Mouse (Mus musculus): ENCODE results near the gene Shbg. TPM values are rescaled to one million over a fixed set of nuclear protein-coding genes. Genes with fewer than 3 reads are reported as not detected.

Gene Shbg
- polyA plus RNA-seq, 1 experiment, result 0.02 TPM

DNA sequence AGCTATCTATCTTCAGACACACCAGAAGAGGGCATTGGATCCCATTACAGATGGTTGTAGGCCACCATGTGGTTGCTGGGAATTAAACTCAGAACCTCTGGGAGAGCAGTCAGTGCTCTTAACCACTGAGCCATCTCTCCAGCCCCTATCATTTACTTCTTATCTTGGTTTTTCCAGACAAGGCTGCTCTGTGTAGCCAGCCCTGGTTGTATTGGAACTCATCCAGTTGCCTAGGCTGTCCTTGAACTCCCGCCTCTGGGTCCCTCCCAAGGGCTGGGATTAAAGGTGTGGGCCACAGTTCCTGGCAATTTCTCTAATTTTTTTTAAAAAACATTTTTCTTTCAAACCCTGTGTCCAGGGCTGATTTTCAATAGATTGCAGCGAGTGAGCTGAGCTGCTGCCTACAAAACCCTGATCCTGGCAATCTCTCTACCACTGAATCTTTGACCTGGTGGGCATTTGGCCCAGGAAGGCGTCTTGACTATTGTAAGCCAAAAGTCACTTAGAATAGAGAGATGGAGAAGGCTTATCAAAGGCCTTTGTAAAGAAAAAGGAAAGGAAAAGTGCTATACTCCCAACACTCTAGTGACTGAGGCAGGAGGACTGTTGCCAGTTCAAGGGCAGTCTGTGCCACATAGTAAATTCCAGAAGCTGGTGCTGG, 43.6 kb upstream of the Shbg start:
- peaks cover 71% of the 10 kb centered on the region for H3K36me3 ChIP-seq (ENCODE audit: control insufficient read depth)
- H3K9me3 ChIP-seq (ENCODE audit: control insufficient read depth, low read length), result no peaks in the 10 kb centered on the region
- no peaks in the 10 kb centered on the region for H3K27me3 ChIP-seq (ENCODE audit: control insufficient read depth)
- peak overlapping the region; percentile 87 for H3K4me3 ChIP-seq (replicated peaks)
- peaks cover 71% of the 10 kb centered on the region for H3K4me1 ChIP-seq (ENCODE audit: control insufficient read depth)
- TF ChIP-seq GATA1 (IDR thresholded peaks at IDR 0.05; ENCODE audit: low read length) (no peak), TAL1 (IDR thresholded peaks at IDR 0.05; ENCODE audit: low read length) (no peak)

DNA sequence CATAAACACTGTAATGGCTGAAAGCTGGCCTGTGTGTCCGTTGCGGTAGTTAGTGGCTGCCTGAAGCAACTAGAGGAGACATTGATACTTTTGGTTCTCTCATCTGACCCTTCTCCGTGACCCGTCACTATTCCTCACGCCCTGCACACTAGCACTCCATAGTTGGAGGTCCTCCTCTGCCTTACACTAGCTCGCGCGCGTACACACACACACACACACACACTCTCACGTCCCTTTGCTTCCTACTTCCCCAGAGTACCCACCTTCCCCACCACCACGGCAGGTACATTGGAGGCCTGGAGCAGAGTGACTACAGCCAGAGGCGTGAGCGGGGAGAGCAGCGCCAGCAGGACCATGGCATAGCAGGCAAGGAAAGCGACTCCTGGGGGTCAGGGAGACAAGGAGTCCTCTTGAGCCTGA, 39.8 kb upstream of the Shbg start:
- Histone ChIP-seq H3K4me1 (ENCODE audit: control insufficient read depth) (peaks cover 67% of the 10 kb centered on the region), H3K36me3 (ENCODE audit: control insufficient read depth) (peaks cover 71% of the 10 kb centered on the region), H3K4me3 (replicated peaks) (no peak overlapping the region), H3K9me3 (ENCODE audit: control insufficient read depth, low read length) (no peaks in the 10 kb centered on the region), H3K27me3 (ENCODE audit: control insufficient read depth) (no peaks in the 10 kb centered on the region)
- no peak for TF ChIP-seq TAL1 (IDR thresholded peaks at IDR 0.05; ENCODE audit: low read length)
- no peak for TF ChIP-seq GATA1 (IDR thresholded peaks at IDR 0.05; ENCODE audit: low read length)

DNA sequence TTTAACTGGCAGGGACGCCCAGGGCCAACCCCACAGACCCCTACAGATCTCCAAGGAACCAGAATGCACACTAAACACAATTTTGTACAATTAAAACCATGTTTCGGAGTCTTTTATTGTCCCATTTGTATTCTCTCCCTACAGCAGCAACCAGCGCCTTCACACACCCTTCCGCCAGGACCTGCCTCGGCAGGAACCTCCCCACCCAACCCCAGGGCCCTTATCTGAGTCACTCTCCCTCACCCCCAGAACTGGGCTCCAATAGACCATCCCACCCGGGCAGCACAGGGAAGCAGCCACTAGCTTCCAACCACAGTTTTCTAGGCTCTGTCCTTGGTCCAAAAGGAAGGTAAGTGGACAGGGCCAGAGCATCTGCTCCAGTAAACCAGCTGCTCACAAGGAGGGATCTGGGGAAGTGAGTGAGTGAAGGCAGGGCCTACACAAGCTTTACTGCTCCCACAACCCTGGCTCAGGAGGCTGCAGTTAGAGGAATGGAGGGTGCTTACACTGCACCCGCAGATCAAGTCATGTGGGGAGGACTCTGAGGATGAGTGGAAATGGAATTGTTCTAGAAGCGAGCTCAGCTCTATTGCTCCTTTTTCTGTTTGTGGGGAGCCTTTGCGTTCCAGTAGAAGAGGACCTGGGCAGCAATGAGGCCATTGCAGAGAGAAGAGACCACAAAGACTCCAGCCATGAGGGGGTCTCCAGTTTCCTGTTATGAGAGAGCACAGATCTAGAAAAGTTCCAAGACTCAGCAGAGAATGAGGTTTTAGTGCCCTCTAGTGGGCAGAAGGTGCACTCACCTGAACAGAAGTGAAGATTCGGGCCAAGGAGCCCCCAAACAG, 39.1 kb upstream of the Shbg start:
- Histone ChIP-seq H3K36me3 (ENCODE audit: control insufficient read depth) (peaks cover 77% of the 10 kb centered on the region), H3K4me1 (ENCODE audit: control insufficient read depth) (peaks cover 66% of the 10 kb centered on the region), H3K27me3 (ENCODE audit: control insufficient read depth) (no peaks in the 10 kb centered on the region), H3K4me3 (replicated peaks) (no peak overlapping the region), H3K9me3 (ENCODE audit: control insufficient read depth, low read length) (no peaks in the 10 kb centered on the region)
- TF ChIP-seq GATA1 (IDR thresholded peaks at IDR 0.05; ENCODE audit: low read length), result no peak
- no peak for TF ChIP-seq TAL1 (IDR thresholded peaks at IDR 0.05; ENCODE audit: low read length)

DNA sequence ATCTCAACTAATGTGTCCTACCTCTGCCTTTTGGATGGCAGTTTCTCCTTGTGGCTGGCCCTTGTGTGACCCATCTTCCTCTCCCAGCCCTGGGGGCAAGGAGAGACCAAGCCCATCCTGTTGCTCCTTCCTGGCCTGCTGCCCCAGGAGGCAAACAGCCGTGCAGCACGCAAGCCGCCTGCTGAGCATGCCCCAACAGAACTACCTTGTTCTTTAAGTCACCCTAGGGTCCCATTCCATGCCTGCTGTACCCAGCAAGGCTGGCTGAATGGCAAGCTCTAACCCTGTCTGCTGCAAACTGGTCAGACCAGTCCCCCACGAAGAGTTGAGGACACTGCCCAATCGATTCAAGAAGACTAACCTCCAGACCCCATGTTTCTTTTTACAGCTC, 38.4 kb upstream of the Shbg start:
- peaks cover 58% of the 10 kb centered on the region for H3K4me1 ChIP-seq (ENCODE audit: control insufficient read depth)
- peaks cover 85% of the 10 kb centered on the region for H3K36me3 ChIP-seq (ENCODE audit: control insufficient read depth)
- TF ChIP-seq TAL1 (IDR thresholded peaks at IDR 0.05; ENCODE audit: low read length) (no peak), GATA1 (IDR thresholded peaks at IDR 0.05; ENCODE audit: low read length) (no peak)

DNA sequence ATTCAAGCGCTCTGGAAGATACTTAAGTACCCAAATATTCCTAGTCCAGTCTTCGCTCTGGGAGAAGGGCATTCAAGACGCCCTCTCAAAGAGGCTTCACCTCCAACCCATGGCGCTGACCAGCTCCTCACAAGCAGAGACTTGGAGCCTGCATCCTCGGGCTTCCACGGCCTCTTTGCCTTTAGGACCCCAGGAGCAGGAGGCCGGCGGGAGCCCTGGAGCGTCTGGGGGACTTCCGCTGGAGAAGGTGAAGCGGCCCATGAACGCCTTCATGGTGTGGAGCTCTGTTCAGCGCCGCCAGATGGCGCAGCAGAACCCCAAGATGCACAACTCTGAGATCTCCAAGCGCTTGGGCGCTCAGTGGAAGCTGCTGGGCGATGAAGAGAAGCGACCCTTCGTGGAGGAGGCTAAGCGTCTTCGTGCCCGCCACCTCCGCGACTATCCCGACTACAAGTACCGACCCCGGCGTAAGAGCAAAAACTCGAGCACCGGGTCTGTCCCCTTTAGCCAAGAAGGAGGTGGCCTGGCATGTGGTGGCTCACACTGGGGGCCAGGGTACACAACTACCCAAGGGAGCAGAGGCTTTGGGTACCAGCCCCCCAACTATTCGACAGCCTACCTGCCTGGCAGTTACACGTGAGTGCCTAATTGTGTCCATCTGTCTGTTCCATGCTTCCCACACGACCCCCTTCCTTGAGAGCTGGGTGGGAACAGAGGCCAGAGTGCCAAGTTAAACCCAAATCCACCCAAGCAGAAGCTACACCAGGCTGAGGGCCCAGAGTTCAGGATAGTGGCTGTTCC, 37.8 kb upstream of the Shbg start, which contains the start of gene Sox15:
Gene Sox15, plus strand, starts transcription at position 51 of the 801 bp plus-strand sequence.
- peaks cover 53% of the 10 kb centered on the region for H3K4me1 ChIP-seq (ENCODE audit: control insufficient read depth)
- no peaks in the 10 kb centered on the region for H3K9me3 ChIP-seq (ENCODE audit: control insufficient read depth, low read length)
- TF ChIP-seq TAL1 (IDR thresholded peaks at IDR 0.05; ENCODE audit: low read length), result no peak
- TF ChIP-seq GATA1 (IDR thresholded peaks at IDR 0.05; ENCODE audit: low read length), result no peak
- peaks cover 91% of the 10 kb centered on the region for H3K36me3 ChIP-seq (ENCODE audit: control insufficient read depth)
- no peak within 1 kb of the TSS for H3K4me3 ChIP-seq (replicated peaks)
- H3K27me3 ChIP-seq (ENCODE audit: control insufficient read depth), result no peaks in the 10 kb centered on the region

More for the DNA sequence above, 38.4 kb upstream of the Shbg start:
- H3K9me3 ChIP-seq (ENCODE audit: control insufficient read depth, low read length), result no peaks in the 10 kb centered on the region
- no peak overlapping the region for H3K4me3 ChIP-seq (replicated peaks)
- H3K27me3 ChIP-seq (ENCODE audit: control insufficient read depth), result no peaks in the 10 kb centered on the region

DNA sequence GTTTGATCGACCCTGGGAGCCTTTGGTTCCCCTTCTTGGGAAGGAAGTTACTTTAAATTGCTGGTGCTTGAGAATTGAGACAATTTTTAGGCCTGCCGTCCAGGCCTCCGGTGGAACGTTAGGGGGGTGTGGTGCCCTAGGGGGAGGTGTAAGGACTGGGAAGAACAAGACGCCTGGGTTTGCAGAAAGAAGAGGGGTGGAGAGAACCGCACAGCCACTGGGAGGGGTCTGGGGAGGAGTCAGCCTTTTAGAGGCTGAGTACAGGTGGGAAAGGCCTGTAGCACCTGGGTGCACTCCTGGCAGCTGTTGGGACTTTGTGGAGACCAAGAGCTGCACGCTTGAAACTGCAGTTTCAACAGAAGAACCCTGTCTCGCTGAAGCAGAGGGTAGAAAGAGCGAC, 37.1 kb upstream of the Shbg start:
- no peak for TF ChIP-seq GATA1 (IDR thresholded peaks at IDR 0.05; ENCODE audit: low read length)
- TF ChIP-seq TAL1 (IDR thresholded peaks at IDR 0.05; ENCODE audit: low read length), result no peak
- no peaks in the 10 kb centered on the region for H3K9me3 ChIP-seq (ENCODE audit: control insufficient read depth, low read length)
- H3K4me1 ChIP-seq (ENCODE audit: control insufficient read depth), result peaks cover 47% of the 10 kb centered on the region
- H3K4me3 ChIP-seq (replicated peaks), result no peak overlapping the region
- H3K36me3 ChIP-seq (ENCODE audit: control insufficient read depth), result peaks cover 91% of the 10 kb centered on the region
- no peaks in the 10 kb centered on the region for H3K27me3 ChIP-seq (ENCODE audit: control insufficient read depth)

DNA sequence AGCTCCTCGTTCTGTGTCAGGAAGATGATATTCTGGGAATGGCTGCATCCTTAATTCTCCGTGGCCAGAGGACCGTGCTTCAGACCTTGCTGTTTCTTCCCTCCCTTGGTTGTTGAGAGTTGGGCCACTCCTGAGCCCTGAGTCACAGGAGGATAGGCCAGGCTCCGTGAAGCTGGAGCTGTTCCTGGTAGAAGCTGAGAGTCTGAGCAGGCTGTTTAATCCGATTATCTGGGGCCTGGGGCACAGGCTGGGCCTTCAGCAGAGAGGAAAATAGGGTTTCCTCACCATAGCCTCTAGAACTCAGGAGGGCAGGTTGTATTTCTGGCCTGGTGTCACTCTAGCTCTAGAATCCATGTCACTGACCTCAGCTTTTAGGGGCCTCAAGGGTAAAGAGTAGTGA, 35.7 kb upstream of the Shbg start:
- TF ChIP-seq GATA1 (IDR thresholded peaks at IDR 0.05; ENCODE audit: low read length) (no peak), TAL1 (IDR thresholded peaks at IDR 0.05; ENCODE audit: low read length) (no peak)
- no peaks in the 10 kb centered on the region for H3K27me3 ChIP-seq (ENCODE audit: control insufficient read depth)
- no peaks in the 10 kb centered on the region for H3K9me3 ChIP-seq (ENCODE audit: control insufficient read depth, low read length)
- peaks cover 42% of the 10 kb centered on the region for H3K4me1 ChIP-seq (ENCODE audit: control insufficient read depth)
- peaks cover 94% of the 10 kb centered on the region for H3K36me3 ChIP-seq (ENCODE audit: control insufficient read depth)
- H3K4me3 ChIP-seq (replicated peaks), result no peak overlapping the region

DNA sequence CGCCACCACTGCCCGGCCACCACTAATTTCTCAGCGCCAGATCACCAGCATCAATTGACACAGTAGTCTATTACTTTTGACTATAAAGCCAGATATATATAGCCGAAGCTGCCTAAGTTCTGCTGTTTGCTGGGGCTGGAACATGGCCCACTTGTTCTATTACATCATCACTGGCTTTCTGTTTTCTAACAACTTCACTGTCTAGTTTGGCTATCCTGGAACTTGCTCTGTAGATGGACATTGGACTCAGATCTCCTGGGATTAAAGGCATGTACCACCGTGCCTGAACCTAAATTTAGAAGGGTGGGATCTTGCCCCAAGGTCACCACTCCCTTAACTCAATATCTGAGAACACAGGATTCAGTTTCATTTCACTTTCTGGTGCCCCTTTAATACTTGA, 28.2 kb upstream of the Shbg start:
- Histone ChIP-seq H3K27me3 (ENCODE audit: control insufficient read depth) (no peaks in the 10 kb centered on the region), H3K36me3 (ENCODE audit: control insufficient read depth) (peaks cover 96% of the 10 kb centered on the region), H3K4me3 (replicated peaks) (no peak overlapping the region), H3K4me1 (ENCODE audit: control insufficient read depth) (peaks cover 3% of the 10 kb centered on the region), H3K9me3 (ENCODE audit: control insufficient read depth, low read length) (no peaks in the 10 kb centered on the region)
- TF ChIP-seq TAL1 (IDR thresholded peaks at IDR 0.05; ENCODE audit: low read length), result no peak
- no peak for TF ChIP-seq GATA1 (IDR thresholded peaks at IDR 0.05; ENCODE audit: low read length)

DNA sequence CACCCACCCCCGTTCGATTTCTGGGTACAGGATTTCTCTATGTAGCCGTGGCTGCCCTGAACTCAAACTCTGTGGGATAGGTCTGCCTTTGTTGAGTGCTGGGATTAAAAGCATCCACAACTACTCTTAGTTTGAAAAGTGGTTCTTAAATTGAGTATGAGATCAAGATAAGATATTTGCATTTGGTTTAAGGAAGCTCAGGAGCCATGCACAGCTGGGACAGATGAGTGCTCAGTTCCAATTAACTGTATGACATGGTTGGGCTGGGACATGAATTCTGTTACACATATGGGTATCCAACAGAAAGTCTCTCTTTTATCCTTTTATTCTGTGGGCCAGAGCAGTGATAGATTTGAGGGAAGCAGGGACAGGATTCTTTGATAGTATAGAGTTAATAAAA, 17.8 kb upstream of the Shbg start:
- no peak overlapping the region for H3K4me3 ChIP-seq (replicated peaks)
- no peaks in the 10 kb centered on the region for H3K9me3 ChIP-seq (ENCODE audit: control insufficient read depth, low read length)
- peaks cover 50% of the 10 kb centered on the region for H3K4me1 ChIP-seq (ENCODE audit: control insufficient read depth)
- TF ChIP-seq GATA1 (IDR thresholded peaks at IDR 0.05; ENCODE audit: low read length) (no peak), TAL1 (IDR thresholded peaks at IDR 0.05; ENCODE audit: low read length) (no peak)
- H3K27me3 ChIP-seq (ENCODE audit: control insufficient read depth), result no peaks in the 10 kb centered on the region
- peaks cover 38% of the 10 kb centered on the region for H3K36me3 ChIP-seq (ENCODE audit: control insufficient read depth)
